Mouse (Mus musculus) myocyte (in vitro differentiated cells): ENCODE data around the gene Begain. TPM values are rescaled to one million over a fixed set of nuclear protein-coding genes. Genes with fewer than 3 reads are reported as not detected.

Experiments
- H3K27me3 ChIP-seq: one replicate; pipeline ENCODE4 v1.6.1; 2011; ENCODE audit not compliant: control insufficient read depth, insufficient read depth, insufficient read length
- H3K36me3 ChIP-seq: one replicate; pipeline ENCODE4 v1.6.1; 2011; ENCODE audit not compliant: control insufficient read depth, insufficient read depth
- H3K4me2 ChIP-seq: one replicate; pipeline ENCODE4 v1.6.1; 2011; ENCODE audit warnings: low read depth, control low read depth
- H3K4me3 ChIP-seq: one replicate; pipeline ENCODE4 v1.5.1; 2011; ENCODE audit warnings: mild to moderate bottlenecking, control low read depth, moderate library complexity
- H3K79me2 ChIP-seq: one replicate; pipeline ENCODE4 v1.6.1; 2011; ENCODE audit not compliant: control insufficient read depth, insufficient read depth
- H3ac ChIP-seq: one replicate; pipeline ENCODE4 v1.6.1; 2011; ENCODE audit not compliant: control insufficient read depth, insufficient read length
- CEBPB ChIP-seq: IDR thresholded peaks from 2 replicates; pipeline ENCODE4 v1.6.1; 2011; ENCODE audit warnings: mild to moderate bottlenecking, moderate library complexity; ENCODE audit not compliant: poor library complexity, insufficient read depth, severe bottlenecking
- E2F4 ChIP-seq: IDR thresholded peaks from one replicate; pipeline ENCODE4 v1.6.1; 2011; ENCODE audit warnings: mild to moderate bottlenecking, control low read depth, moderate library complexity; ENCODE audit not compliant: insufficient read depth
- MAX ChIP-seq: IDR thresholded peaks from one replicate; pipeline ENCODE4 v1.6.1; 2011; ENCODE audit warnings: low read depth, mild to moderate bottlenecking, control low read depth
- MYOD1 ChIP-seq, 3 experiments: IDR thresholded peaks; one replicate each; pipeline ENCODE4 v1.6.1; 2011; ENCODE audit warnings: control low read depth in 2 of 3, low read depth in 2 of 3, mild to moderate bottlenecking in 2 of 3, moderate library complexity in 1 of 3; ENCODE audit not compliant: insufficient read length in 2 of 3, control insufficient read depth in 1 of 3
- MYOG ChIP-seq, 3 experiments: IDR thresholded peaks; one replicate each; pipeline ENCODE4 v1.6.1; 2011; ENCODE audit warnings: control low read depth in 2 of 3, low read depth in 2 of 3, mild to moderate bottlenecking in 2 of 3; ENCODE audit not compliant: insufficient read length in 2 of 3, control insufficient read depth in 1 of 3, insufficient read depth in 1 of 3
- POLR2A ChIP-seq: IDR thresholded peaks from one replicate; pipeline ENCODE4 v1.6.1; 2011; ENCODE audit warnings: low read depth, mild to moderate bottlenecking, control low read depth, moderate library complexity; ENCODE audit not compliant: insufficient read length
- POLR2AphosphoS2 ChIP-seq: IDR thresholded peaks from one replicate; pipeline ENCODE4 v1.6.1; 2011; ENCODE audit warnings: low read depth, control low read depth; ENCODE audit not compliant: insufficient read length
- REST ChIP-seq: IDR thresholded peaks from one replicate; pipeline ENCODE4 v1.6.1; 2011; ENCODE audit warnings: mild to moderate bottlenecking, control low read depth, moderate library complexity; ENCODE audit not compliant: insufficient read depth, insufficient read length
- SRF ChIP-seq: IDR thresholded peaks from one replicate; pipeline ENCODE4 v1.6.1; 2011; ENCODE audit warnings: low read depth; ENCODE audit not compliant: control insufficient read depth, insufficient read length
- TCF12 ChIP-seq: IDR thresholded peaks from one replicate; pipeline ENCODE4 v1.6.1; 2011; ENCODE audit warnings: mild to moderate bottlenecking, control low read depth; ENCODE audit not compliant: poor library complexity, insufficient read depth, severe bottlenecking
- TCF3 ChIP-seq: IDR thresholded peaks from one replicate; pipeline ENCODE4 v1.6.1; 2011; ENCODE audit warnings: low read depth, control low read depth; ENCODE audit not compliant: insufficient read length
- USF1 ChIP-seq: IDR thresholded peaks from one replicate; pipeline ENCODE4 v1.6.1; 2011; ENCODE audit warnings: low read depth, mild to moderate bottlenecking, control low read depth, moderate library complexity
- polyA plus RNA-seq: library from polyadenylated mRNA; unstranded; fragments of >200 nt; fragmentation: generic; extraction: Trizol; gene quantifications from one replicate; pipeline ENCODE4 v1.2.1, GENCODE M21; 2012; ENCODE audit warnings: missing spikeins

Gene Begain
- polyA plus RNA-seq, 1 experiment = 0.10 TPM

- no peaks in the 10 kb centered on the region for H3K79me2 ChIP-seq
- peak overlapping the region; percentile 24 for H3K4me2 ChIP-seq
- no peak for TF ChIP-seq MYOG (IDR thresholded peaks at IDR 0.05; ENCODE audit: control insufficient read depth in 1 of 3, insufficient read depth in 1 of 3, insufficient read length in 2 of 3, low read depth in 2 of 3)
- no peak for TF ChIP-seq SRF
- no peak for TF ChIP-seq REST
- TF ChIP-seq E2F4 = no peak
- TF ChIP-seq TCF12 = no peak
- TF ChIP-seq CEBPB = no peak
- TF ChIP-seq POLR2A = no peak
- TF ChIP-seq USF1 = no peak
- TF ChIP-seq MYOD1 (IDR thresholded peaks at IDR 0.05; ENCODE audit: control insufficient read depth in 1 of 3, insufficient read length in 2 of 3, low read depth in 2 of 3) = no peak
- TF ChIP-seq TCF3 = no peak
- no peak for TF ChIP-seq MAX
- TF ChIP-seq POLR2AphosphoS2 = no peak
Measured at GRCm38 (mm10) chr12:108984471-108984870, 83.5 kb downstream of the Begain start.

GRCm38 (mm10) chr12:108983496-108983895 lies 84.5 kb downstream of the Begain start:
- no peaks in the 10 kb centered on the region for H3K27me3 ChIP-seq
- no peak for TF ChIP-seq MAX
- no peak for TF ChIP-seq USF1
- no peak overlapping the region for H3K4me2 ChIP-seq
- no peak overlapping the region for H3ac ChIP-seq
- no peak overlapping the region for H3K4me3 ChIP-seq
- no peaks in the 10 kb centered on the region for H3K36me3 ChIP-seq
- no peaks in the 10 kb centered on the region for H3K79me2 ChIP-seq

More at GRCm38 (mm10) chr12:108984471-108984870, 83.5 kb downstream of the Begain start:
- Histone ChIP-seq H3ac (no peak overlapping the region), H3K27me3 (no peaks in the 10 kb centered on the region), H3K4me3 (no peak overlapping the region), H3K36me3 (no peaks in the 10 kb centered on the region)

GRCm38 (mm10) chr12:108982684-108982960 lies 85.4 kb downstream of the Begain start:
- Histone ChIP-seq H3ac (no peak overlapping the region), H3K4me2 (no peak overlapping the region), H3K36me3 (no peaks in the 10 kb centered on the region), H3K27me3 (no peaks in the 10 kb centered on the region), H3K4me3 (no peak overlapping the region), H3K79me2 (no peaks in the 10 kb centered on the region)
- TF ChIP-seq USF1 (no peak), SRF (no peak), CEBPB (no peak), E2F4 (no peak), TCF12 (no peak), TCF3 (no peak), POLR2A (no peak)

Other genes with a start within 250 kb of the Begain start
- gene Slc25a29, start 232.3 kb downstream of the Begain start, polyA plus RNA-seq = 20.9 TPM
- 3.6 TPM for gene Slc25a47, start 232.2 kb downstream of the Begain start, polyA plus RNA-seq
- gene Wdr25, start 174.6 kb downstream of the Begain start, polyA plus RNA-seq = 14.0 TPM
- 180 TPM for gene Wars, start 174.0 kb downstream of the Begain start, polyA plus RNA-seq